Mouse (Mus musculus) skeletal muscle tissue, adult 2 months (tissue): ENCODE measurements around the gene Bak1.

ENCODE experiments used
- DNase-seq: peaks from one replicate; pipeline ENCODE4 v3.0.0-alpha.2; 2012; ENCODE audit warnings: low read depth, low spot score

Bak1 gene

DNA sequence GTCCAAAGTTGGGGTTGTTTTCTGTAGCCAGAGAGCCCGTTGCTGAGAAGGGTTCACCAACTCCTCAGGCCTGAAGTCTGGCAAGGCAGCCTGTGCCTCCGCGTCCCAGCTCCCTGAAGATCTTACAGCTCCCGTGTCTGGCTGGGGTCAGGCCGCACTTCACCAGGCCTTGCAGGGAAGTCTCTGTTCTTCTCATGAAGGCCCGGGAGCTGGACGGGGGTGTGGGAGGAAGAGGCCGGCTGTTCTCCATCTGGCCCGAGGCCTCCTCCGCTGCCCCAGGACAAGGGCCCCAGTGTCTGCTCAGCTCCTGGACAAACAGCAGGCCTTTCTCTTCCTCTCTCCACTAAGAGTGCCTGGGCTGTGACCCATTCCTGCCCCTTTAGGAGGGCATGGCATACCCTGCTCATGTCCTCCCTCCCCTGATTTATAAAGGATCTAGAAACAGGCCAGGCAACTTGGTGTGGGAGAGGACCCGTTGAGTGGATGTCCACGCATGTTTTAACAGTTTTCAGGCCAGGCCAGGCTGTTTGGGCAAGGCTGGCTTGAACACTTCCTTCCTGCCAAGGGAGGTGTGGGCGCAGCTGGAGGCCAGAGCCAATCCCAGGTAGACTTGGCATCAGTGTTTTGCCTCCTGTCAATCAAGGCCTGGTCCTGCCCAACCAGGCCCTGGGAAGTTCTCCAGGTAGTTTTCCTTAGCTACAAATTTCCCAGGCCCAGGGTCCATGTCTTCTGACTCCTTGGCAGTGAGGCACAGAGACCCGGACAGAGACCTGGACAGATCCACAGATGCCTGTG is 19.8 kb upstream of the Bak1 start:
- DNase-seq = no peak

- DNase-seq = no peak
Measured at GRCm38 (mm10) chr17:27047762-27048444, 19.1 kb upstream of the Bak1 start.

GRCm38 (mm10) chr17:27045164-27045563 is 16.4 kb upstream of the Bak1 start:
- no peak for DNase-seq

DNA sequence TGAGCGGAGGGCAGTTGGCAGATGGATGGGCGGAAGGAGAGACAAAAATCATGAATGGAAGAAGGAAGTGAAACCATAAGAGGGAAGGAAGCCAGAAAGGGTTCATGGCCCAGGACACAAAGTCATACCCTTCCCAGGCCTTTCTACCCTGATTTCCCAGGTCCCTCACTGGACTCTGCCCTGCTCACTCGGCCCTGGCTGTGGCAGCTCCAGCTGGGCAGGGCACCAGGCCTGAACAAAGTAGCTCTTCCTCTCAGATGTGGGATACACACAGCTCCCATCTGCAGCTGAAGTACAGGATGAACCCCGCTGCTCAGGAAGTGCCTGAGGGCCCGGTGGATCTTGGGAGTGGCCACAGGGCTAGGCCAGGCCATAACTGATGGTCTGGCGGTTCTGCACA is 14.0 kb upstream of the Bak1 start:
- DNase-seq = no peak

DNA sequence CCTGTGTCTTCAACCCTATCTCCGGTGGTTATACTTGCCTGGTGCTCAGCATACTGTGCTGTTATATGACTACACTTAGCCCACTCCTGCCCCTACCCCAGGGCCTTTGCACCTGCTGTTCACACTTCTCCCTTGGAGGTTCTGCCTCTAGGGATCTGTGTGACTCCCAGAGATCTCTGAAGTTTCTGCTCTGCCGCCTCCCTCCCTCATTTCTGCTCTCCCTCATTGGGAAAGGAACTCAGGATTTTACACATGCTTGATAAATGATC is 12.9 kb upstream of the Bak1 start:
- no peak for DNase-seq

GRCm38 (mm10) chr17:27041046-27041786 is 12.4 kb upstream of the Bak1 start:
- no peak for DNase-seq

- DNase-seq = no peak
Measured at GRCm38 (mm10) chr17:27040304-27041045, 11.7 kb upstream of the Bak1 start.

DNA sequence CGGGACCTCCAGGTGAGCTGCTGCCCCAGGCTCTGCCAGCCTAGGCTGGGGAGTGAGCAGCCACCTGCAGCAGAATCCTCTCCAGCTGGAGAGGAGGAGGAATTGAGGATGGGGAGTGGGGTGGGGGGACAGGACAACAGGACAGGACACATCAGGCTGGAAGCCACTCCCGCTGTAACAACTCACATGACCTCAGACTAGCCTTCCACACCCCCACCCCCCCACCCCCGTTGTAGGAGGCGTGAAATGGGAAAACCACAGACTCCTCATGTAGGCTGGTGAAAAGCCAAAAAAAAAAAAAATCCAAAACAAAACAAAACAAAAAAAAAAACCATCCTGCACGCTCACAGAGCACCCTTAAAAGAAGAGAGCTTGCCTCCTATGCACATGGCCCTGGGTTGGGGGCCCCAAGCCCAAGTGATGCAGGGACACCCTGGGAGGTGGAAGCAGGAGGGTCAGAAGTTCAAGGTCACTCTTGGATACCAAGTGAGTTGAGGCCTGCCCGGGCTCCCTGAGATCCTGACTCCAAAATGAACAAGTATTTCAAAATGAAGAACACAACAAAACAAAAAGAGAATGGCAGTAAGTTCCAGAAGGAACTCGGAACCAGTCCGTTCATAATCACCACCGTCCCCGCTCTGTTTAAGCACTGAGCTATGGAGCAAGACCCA is 10.8 kb upstream of the Bak1 start:
- no peak for DNase-seq

GRCm38 (mm10) chr17:27038335-27039050 is 9.7 kb upstream of the Bak1 start:
- no peak for DNase-seq

DNA sequence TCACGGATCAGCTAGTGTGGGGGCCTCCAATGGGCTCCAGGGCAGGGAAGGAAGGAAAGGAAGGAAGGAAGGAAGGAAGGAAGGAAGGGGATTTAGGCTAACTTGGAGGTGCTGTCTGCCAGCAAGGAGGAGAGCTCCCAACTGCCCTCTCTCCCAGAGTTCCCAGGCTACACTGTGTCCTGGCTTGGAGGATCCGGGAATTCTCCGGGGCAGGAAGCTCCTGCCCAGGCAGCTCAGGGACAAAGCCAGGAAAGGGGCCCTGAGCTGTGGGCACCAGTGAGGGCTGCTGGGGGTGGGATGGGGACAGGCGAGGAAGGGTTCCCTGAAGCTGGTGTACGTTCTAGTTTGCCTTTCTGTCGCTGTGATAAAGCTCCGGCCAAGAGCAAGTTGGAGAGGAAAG is 7.7 kb upstream of the Bak1 start:
- DNase-seq = no peak

DNA sequence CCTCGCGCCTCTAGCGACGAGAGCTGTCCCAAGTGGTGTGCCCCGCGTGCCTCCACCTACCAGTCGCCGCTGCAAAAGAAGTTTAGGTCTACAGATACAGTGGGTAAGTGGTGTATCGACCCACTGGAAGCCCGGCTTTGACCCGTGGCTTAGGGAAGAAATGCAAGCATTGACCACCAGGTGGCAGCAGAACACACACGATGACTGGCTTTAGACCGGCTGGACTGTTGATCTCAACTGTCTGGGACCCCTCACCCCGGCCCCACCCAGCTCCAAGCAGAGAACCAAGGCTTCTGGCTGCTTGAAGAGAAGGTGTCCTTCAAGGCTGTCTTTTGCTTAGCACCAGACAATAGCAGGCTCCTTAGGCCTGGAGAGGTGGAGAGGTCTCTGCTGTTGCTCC is 4.1 kb upstream of the Bak1 start:
- DNase-seq = peak; percentile 51

DNA sequence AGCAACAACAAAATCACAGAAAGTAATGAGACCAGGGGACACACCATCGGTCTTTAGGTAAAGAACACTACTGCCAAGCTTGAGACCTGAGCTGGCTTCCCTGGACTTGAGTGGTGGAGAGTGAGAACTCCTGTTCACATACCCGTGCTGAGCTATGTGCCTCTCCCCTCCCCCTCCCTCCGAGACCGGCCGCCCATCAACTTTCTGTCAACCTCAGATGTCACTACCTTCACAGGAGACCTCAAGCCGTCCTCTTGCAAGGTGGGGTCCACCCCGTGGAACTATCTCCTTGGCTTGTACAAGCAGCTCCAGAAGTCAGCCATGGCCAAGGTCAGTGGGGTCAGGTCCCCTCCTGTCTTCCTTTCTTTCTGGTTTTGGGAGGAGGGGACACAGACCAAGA is 3.5 kb upstream of the Bak1 start:
- no peak for DNase-seq

DNA sequence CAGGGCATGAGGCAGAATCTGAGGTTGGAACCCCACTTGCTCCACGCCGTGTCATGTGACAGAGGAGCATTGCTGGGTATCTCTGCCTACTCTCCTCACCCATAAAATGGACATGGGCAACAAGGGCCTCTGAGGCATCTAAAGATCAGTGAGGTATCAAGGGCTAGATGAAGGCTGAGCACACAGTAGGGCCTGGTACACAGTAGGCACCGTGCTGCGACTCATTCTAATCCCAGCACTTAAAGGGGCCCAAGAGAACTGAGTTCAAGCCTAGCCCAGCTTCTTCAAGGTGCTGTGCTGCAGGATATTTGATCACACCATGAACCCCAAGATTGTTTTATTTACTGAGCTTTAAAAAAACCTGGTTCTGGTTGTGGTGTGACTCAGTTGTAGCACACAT is 2.1 kb upstream of the Bak1 start:
- DNase-seq = no peak

- no peak for DNase-seq
Measured at GRCm38 (mm10) chr17:27029431-27029830, 622 bp upstream of the Bak1 start.

DNA sequence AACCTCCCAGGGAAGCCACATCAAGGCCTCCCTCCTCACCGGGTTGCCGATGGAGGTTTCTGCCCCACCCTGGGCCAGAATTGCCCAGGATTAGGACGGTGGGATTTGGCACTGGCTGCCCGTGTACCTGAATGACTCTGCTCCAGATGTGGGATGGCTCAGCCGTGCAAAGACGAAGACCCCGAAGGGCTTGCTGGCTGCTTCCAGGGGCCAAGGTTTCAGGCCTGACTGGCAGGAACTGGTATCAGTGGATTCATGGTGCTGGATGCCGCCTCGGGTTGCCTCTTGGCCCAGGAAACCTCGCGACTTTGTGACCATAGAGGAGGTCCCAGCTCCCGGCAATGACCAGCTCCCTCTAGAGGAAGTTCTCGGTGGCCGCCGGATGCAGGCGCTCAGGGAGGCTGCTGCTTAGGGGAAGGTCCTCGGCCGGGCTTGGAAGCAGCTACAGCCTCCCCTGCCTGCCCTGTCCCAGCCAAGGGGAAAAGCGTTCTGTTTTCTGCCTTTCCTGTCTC is 469 bp downstream of the Bak1 start:
- DNase-seq = peak; percentile 82

DNA sequence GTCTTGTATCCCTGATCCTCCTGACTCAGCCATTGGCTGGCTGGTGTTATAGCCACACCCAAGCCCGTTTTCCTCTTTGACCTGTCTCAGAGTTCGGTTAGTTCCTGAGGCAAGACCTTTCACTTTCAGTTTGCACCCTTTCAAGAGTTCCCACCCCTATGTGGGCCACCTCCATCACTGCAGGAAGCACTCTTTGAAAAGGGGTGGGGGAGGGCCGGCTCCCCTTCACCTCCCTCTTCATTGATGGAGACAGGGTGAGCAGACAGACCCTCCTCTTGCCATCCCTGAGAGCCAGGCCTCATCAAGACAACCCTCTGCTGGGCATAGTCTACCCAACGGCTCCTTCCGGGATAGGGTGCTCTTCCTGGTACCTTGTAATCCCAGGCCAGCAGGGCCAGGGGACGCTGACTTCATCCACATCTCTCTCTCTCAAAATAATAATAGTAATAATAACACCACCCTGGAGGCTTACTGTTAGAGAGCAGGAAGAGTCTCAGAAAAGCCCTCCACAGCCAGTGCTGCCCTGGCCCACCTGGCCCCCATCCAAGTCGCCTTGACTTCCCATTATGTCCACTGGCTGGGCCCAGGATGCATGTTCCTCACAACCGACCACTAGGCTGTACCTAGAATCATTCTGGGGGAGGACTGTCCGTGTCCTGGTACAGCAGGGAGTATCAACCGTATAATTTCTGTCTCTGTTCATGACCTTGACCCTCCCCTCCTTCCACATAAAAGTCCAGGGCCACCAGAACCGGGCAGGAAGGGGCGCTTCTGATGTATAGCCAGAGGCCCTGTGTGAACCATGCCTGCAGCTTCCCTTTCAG is 1.1 kb downstream of the Bak1 start:
- no peak for DNase-seq

DNA sequence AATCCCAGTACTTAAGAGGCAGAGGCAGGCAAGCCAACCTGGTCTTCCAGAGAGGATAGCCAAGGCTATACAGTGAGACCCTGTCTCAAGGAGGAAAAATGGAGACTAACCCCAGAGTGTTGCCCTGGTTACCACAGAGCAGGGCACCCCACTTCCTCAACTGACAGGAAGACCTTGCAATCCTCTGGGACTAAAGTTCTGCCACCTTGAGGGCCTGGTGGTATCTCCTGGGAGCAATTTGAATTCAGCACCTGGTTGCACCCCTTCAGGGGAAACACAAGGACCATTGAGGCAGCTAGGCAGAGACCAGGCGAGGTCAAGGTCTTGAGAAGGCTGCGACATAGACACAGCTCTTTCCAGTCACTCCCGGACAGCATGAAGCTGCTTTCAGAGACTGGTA is 2.9 kb downstream of the Bak1 start:
- DNase-seq = no peak

DNA sequence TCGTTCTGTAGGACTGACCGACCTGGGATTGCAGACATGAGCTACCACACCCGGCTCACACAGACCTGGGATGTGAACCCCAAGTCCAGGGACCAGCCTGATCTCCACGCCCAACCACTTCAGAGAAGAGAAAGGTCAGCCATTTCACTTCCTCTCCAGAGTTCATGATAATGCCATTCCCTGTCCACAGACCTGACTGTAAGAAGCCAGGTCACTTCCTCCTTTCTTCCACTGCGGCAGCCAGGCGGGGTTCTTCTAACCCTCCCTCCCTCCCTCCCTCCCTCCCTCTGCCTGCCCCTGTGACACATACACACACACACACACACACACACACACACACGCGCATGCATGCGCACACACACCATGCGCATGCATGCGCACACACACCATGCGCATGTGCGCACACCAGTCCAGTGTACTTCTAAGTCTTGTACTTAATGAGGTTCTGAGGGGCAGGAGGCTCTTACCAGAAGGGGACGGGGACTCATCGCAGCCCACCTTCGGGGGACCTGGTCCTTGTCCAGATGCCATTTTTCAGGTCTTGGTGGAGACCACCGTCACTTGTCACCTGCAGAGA is 3.4 kb downstream of the Bak1 start:
- DNase-seq = no peak

GRCm38 (mm10) chr17:27023342-27023741 is 5.5 kb downstream of the Bak1 start:
- DNase-seq = no peak

DNA sequence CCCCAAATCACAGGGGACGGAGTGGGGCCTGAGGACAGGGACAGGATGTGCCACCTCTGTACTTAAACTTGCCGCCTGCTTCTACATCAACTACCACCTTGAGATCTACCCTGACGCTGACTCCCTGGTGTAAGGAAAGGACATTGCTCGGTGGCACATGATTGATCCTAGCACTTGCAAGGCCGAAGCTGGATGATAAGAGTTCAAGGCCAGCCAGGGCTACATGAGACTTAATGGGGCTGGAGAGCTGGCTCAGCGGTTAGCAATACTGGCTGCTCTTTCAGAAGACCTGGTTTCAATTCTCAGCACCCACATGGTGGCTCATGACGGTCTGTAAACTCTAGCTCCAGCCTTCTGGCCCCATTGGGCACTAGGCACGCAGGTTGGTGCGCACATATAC is 7.1 kb downstream of the Bak1 start:
- DNase-seq = no peak
